Mouse (Mus musculus) testis, adult 2 months (tissue): ENCODE data around the gene Thsd7a.

Source experiments
- CTCF ChIP-seq: fragments of 200-500 bp; IDR thresholded peaks from 2 replicates; pipeline ENCODE4 v1.5.1; 2012; ENCODE audit warnings: low read depth, mild to moderate bottlenecking, inconsistent platforms, low read length, moderate library complexity; ENCODE audit not compliant: control insufficient read depth, insufficient read depth, insufficient replicate concordance
- POLR2A ChIP-seq: fragments of 200-500 bp; IDR thresholded peaks from 2 replicates; pipeline ENCODE4 v1.6.1; 2012; ENCODE audit warnings: low read depth, mild to moderate bottlenecking, inconsistent platforms, low read length, moderate library complexity; ENCODE audit not compliant: control insufficient read depth

DNA sequence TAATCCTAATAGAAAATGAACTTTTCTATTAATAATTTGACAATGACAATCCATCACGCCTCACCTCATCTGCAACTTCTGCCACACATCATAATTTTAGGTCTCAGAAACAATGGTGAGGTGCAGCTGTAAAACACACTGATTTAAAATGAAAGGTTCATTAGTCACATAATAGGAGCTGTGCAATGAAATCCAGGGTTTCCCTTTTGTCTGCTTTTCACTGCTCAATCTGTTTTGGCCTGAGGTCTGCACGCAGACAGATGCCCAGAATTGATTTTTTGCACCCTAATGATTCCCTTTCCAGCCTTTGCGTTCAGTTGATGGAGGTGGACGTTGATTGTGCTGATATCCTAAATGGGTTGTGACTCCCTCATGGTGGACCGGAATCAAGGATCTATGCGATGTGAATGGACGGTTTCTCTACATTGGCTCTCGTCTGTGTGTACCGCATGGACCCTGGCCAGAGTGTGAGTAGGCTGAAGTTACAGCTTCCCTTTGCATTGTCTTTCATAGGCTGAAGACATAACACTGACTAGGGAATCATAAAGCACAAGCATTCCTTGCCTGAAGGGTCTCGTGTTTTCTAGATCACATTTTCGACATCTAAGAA, 120.5 kb downstream of the Thsd7a start:
- TF ChIP-seq CTCF (no peak), POLR2A (no peak)
